Mouse (Mus musculus): ENCODE data around the gene Nr4a2.

The Nr4a2 gene

GRCm38 (mm10) chr2:57111791-57112538, 11.8 kb downstream of the Nr4a2 start:
- DNase-seq = no peak

GRCm38 (mm10) chr2:57111011-57111790, 12.6 kb downstream of the Nr4a2 start:
- no peak for DNase-seq

GRCm38 (mm10) chr2:57110401-57110800, 13.4 kb downstream of the Nr4a2 start:
- no peak for DNase-seq

GRCm38 (mm10) chr2:57109926-57110325, 13.9 kb downstream of the Nr4a2 start:
- DNase-seq = no peak

GRCm38 (mm10) chr2:57109301-57109700, 14.5 kb downstream of the Nr4a2 start:
- DNase-seq = no peak

GRCm38 (mm10) chr2:57108349-57108930, 15.4 kb downstream of the Nr4a2 start:
- no peak for DNase-seq

GRCm38 (mm10) chr2:57105401-57105800, 18.4 kb downstream of the Nr4a2 start:
- DNase-seq = no peak

- no peak for DNase-seq
Observed at GRCm38 (mm10) chr2:57104731-57105130, 19.1 kb downstream of the Nr4a2 start.

GRCm38 (mm10) chr2:57103845-57104660, 19.8 kb downstream of the Nr4a2 start:
- no peak for DNase-seq

GRCm38 (mm10) chr2:57102856-57103844, 20.7 kb downstream of the Nr4a2 start:
- no peak for DNase-seq

- peak; percentile 11 to 31 for DNase-seq
Observed at GRCm38 (mm10) chr2:57102091-57102855, 21.5 kb downstream of the Nr4a2 start.

GRCm38 (mm10) chr2:57100241-57100640, 23.6 kb downstream of the Nr4a2 start:
- no peak for DNase-seq

GRCm38 (mm10) chr2:57072452-57072851, 51.4 kb downstream of the Nr4a2 start:
- DNase-seq = no peak

- DNase-seq = no peak
Observed at GRCm38 (mm10) chr2:57063480-57063879, 60.3 kb downstream of the Nr4a2 start.

All from lung, postnatal 4 days (tissue).